11 mouse cellular contexts compared by ENCODE assay signal in genomic region chr5:64651407-64651806, GRCm38 (mm10).
DNase-seq lines count a peak whose midpoint lies in the region; ATAC-seq lines count a peak whose summit lies in the region.
"Had no signal": no experiment of that assay in that cellular context is flagged by ENCODE, and none has a peak within 500 bp of the region (broad histone marks: within the 10 kb centered on the region; RNA-seq: fewer than 3 reads in every experiment).

No protein-coding gene starts in this region.

- DNase-seq in 416B (ENCODE audit: low read depth): peak; percentile 89
- DNase-seq in CD4-positive, CD25-positive, alpha-beta regulatory T cell, adult 2 months (ENCODE audit: low read depth, low spot score): peak; percentile 64
- peak; percentile 55 for DNase-seq in adrenal gland, postnatal 10 days
- no peak for DNase-seq in lung, postnatal 10 days
- no peak for DNase-seq in layer of hippocampus, adult 9-11 months
- no peak for DNase-seq in kidney, adult 9 months
- DNase-seq: cerebellum, postnatal 14 days; kidney, postnatal 14 days; thymus, adult 18-20 months had no signal

- ATAC-seq in megakaryocyte, adult 5-6 weeks (ENCODE audit: poor library complexity, severe bottlenecking): peak; percentile 72
- ATAC-seq: midbrain, embryonic 13.5 days had no signal

Comparison
In these comparisons a context has a peak if more than half of its experiments do, and no peak if none do; other contexts are left out.
1. DNase-seq: peak in 416B (single experiment), CD4-positive, CD25-positive, alpha-beta regulatory T cell, adult 2 months (single experiment) and adrenal gland, postnatal 10 days (single experiment); none in lung, postnatal 10 days (single experiment), layer of hippocampus, adult 9-11 months (single experiment) and kidney, adult 9 months (single experiment).